Mouse (Mus musculus): ENCODE measurements around the gene Tmem56. TPM values are rescaled to one million over a fixed set of nuclear protein-coding genes. Genes with fewer than 3 reads are reported as not detected.
A peak's percentile ranks its signal among the peaks of the same experiment; 100 is the strongest.

Tmem56 gene
- polyA plus RNA-seq, 1 experiment from 2014 or later = 1.6 TPM

- Histone ChIP-seq H3K36me3 (ENCODE audit: insufficient read depth, low read length) (no peaks in the 10 kb centered on the region), H3K4me2 (replicated peaks; ENCODE audit: low read depth, low read length) (no peak overlapping the region), H3K27ac (ENCODE audit: low read length) (no peak overlapping the region), H3K4me3 (ENCODE audit: low read length) (no peak overlapping the region), H3K9me3 (ENCODE audit: low read length) (peaks cover 3% of the 10 kb centered on the region; the same call in 1 of the 2 replicates), H3K27me3 (ENCODE audit: insufficient read depth, low read length) (no peaks in the 10 kb centered on the region), H3K4me1 (ENCODE audit: insufficient read depth, low read length) (0 out of 2 replicates have a peak, but pooled peaks cover 3% of the 10 kb centered on the region), H3K9ac (replicated peaks; ENCODE audit: low read length) (no peak overlapping the region)
- no peak for ATAC-seq (ENCODE audit: low FRiP score, low TSS enrichment)
- 83% methylated on average over 8 of the region's 8 CpGs for WGBS
Measured at GRCm38 (mm10) chr3:121168581-121168980, 114.3 kb downstream of the Tmem56 start.

- Histone ChIP-seq H3K4me2 (replicated peaks; ENCODE audit: low read depth, low read length) (no peak overlapping the region), H3K27me3 (ENCODE audit: insufficient read depth, low read length) (no peaks in the 10 kb centered on the region), H3K9me3 (ENCODE audit: low read length) (peaks cover 3% of the 10 kb centered on the region; the same call in 1 of the 2 replicates), H3K27ac (ENCODE audit: low read length) (no peak overlapping the region), H3K36me3 (ENCODE audit: insufficient read depth, low read length) (no peaks in the 10 kb centered on the region), H3K9ac (replicated peaks; ENCODE audit: low read length) (no peak overlapping the region), H3K4me1 (ENCODE audit: insufficient read depth, low read length) (no peaks in the 10 kb centered on the region), H3K4me3 (ENCODE audit: low read length) (no peak overlapping the region)
- WGBS = 51% methylated on average over 7 of the region's 7 CpGs
- 0 out of 2 replicates have a peak, but pooled peaks have one; percentile 35 for ATAC-seq (ENCODE audit: low FRiP score, low TSS enrichment)
Measured at GRCm38 (mm10) chr3:121163271-121163819, 119.6 kb downstream of the Tmem56 start.

- H3K27me3 ChIP-seq (ENCODE audit: insufficient read depth, low read length) = no peaks in the 10 kb centered on the region
- no peaks in the 10 kb centered on the region for H3K4me1 ChIP-seq (ENCODE audit: insufficient read depth, low read length)
- no peak overlapping the region for H3K4me2 ChIP-seq (replicated peaks; ENCODE audit: low read depth, low read length)
- ATAC-seq (ENCODE audit: low FRiP score, low TSS enrichment) = no peak
- 48% methylated on average over 2 of the region's 2 CpGs for WGBS
- H3K36me3 ChIP-seq (ENCODE audit: insufficient read depth, low read length) = no peaks in the 10 kb centered on the region
- H3K4me3 ChIP-seq (ENCODE audit: low read length) = no peak overlapping the region
- peaks cover 2% of the 10 kb centered on the region; the same call in 1 of the 2 replicates for H3K9me3 ChIP-seq (ENCODE audit: low read length)
- no peak overlapping the region for H3K27ac ChIP-seq (ENCODE audit: low read length)
- H3K9ac ChIP-seq (replicated peaks; ENCODE audit: low read length) = no peak overlapping the region
Measured at GRCm38 (mm10) chr3:121161661-121162060, 121.2 kb downstream of the Tmem56 start.

GRCm38 (mm10) chr3:121160424-121160823 lies 122.5 kb downstream of the Tmem56 start:
- H3K9me3 ChIP-seq (ENCODE audit: low read length) = no peaks in the 10 kb centered on the region
- H3K36me3 ChIP-seq (ENCODE audit: insufficient read depth, low read length) = no peaks in the 10 kb centered on the region
- no peak overlapping the region for H3K9ac ChIP-seq (replicated peaks; ENCODE audit: low read length)
- 0 out of 2 replicates have a peak, but pooled peaks cover 3% of the 10 kb centered on the region for H3K4me1 ChIP-seq (ENCODE audit: insufficient read depth, low read length)
- no peaks in the 10 kb centered on the region for H3K27me3 ChIP-seq (ENCODE audit: insufficient read depth, low read length)
- no peak for ATAC-seq (ENCODE audit: low FRiP score, low TSS enrichment)
- H3K4me2 ChIP-seq (replicated peaks; ENCODE audit: low read depth, low read length) = no peak overlapping the region
- no peak overlapping the region for H3K4me3 ChIP-seq (ENCODE audit: low read length)
- H3K27ac ChIP-seq (ENCODE audit: low read length) = no peak overlapping the region
- WGBS = 58% methylated on average over 4 of the region's 4 CpGs

GRCm38 (mm10) chr3:121159566-121159965 lies 123.3 kb downstream of the Tmem56 start:
- H3K9ac ChIP-seq (replicated peaks; ENCODE audit: low read length) = no peak overlapping the region
- H3K27me3 ChIP-seq (ENCODE audit: insufficient read depth, low read length) = no peaks in the 10 kb centered on the region
- H3K4me3 ChIP-seq (ENCODE audit: low read length) = no peak overlapping the region
- no peak for ATAC-seq (ENCODE audit: low FRiP score, low TSS enrichment)
- 0 out of 2 replicates have a peak, but pooled peaks cover 3% of the 10 kb centered on the region for H3K4me1 ChIP-seq (ENCODE audit: insufficient read depth, low read length)
- no peaks in the 10 kb centered on the region for H3K9me3 ChIP-seq (ENCODE audit: low read length)
- H3K36me3 ChIP-seq (ENCODE audit: insufficient read depth, low read length) = no peaks in the 10 kb centered on the region
- H3K27ac ChIP-seq (ENCODE audit: low read length) = no peak overlapping the region
- 71% methylated on average over 10 of the region's 10 CpGs for WGBS
- H3K4me2 ChIP-seq (replicated peaks; ENCODE audit: low read depth, low read length) = no peak overlapping the region

GRCm38 (mm10) chr3:121158901-121159351 lies 124.0 kb downstream of the Tmem56 start:
- WGBS = 90% methylated on average over 16 of the region's 16 CpGs
- ATAC-seq (ENCODE audit: low FRiP score, low TSS enrichment) = no peak
- 0 out of 2 replicates have a peak, but pooled peaks cover 3% of the 10 kb centered on the region for H3K4me1 ChIP-seq (ENCODE audit: insufficient read depth, low read length)
- no peak overlapping the region for H3K4me3 ChIP-seq (ENCODE audit: low read length)
- no peak overlapping the region for H3K9ac ChIP-seq (replicated peaks; ENCODE audit: low read length)
- no peak overlapping the region for H3K4me2 ChIP-seq (replicated peaks; ENCODE audit: low read depth, low read length)
- H3K27me3 ChIP-seq (ENCODE audit: insufficient read depth, low read length) = no peaks in the 10 kb centered on the region
- no peak overlapping the region for H3K27ac ChIP-seq (ENCODE audit: low read length)
- H3K36me3 ChIP-seq (ENCODE audit: insufficient read depth, low read length) = no peaks in the 10 kb centered on the region
- H3K9me3 ChIP-seq (ENCODE audit: low read length) = no peaks in the 10 kb centered on the region

- Histone ChIP-seq H3K36me3 (ENCODE audit: insufficient read depth, low read length) (no peaks in the 10 kb centered on the region), H3K9ac (replicated peaks; ENCODE audit: low read length) (no peak overlapping the region), H3K4me1 (ENCODE audit: insufficient read depth, low read length) (0 out of 2 replicates have a peak, but pooled peaks cover 3% of the 10 kb centered on the region), H3K27me3 (ENCODE audit: insufficient read depth, low read length) (no peaks in the 10 kb centered on the region), H3K4me2 (replicated peaks; ENCODE audit: low read depth, low read length) (no peak overlapping the region), H3K4me3 (ENCODE audit: low read length) (no peak overlapping the region), H3K9me3 (ENCODE audit: low read length) (no peaks in the 10 kb centered on the region), H3K27ac (ENCODE audit: low read length) (no peak overlapping the region)
- WGBS = 60% methylated on average over 10 of the region's 10 CpGs
- no peak for ATAC-seq (ENCODE audit: low FRiP score, low TSS enrichment)
Measured at GRCm38 (mm10) chr3:121157546-121158330, 125.2 kb downstream of the Tmem56 start.

GRCm38 (mm10) chr3:121156451-121157186 lies 126.3 kb downstream of the Tmem56 start:
- Histone ChIP-seq H3K4me1 (ENCODE audit: insufficient read depth, low read length) (0 out of 2 replicates have a peak, but pooled peaks cover 3% of the 10 kb centered on the region), H3K4me2 (replicated peaks; ENCODE audit: low read depth, low read length) (no peak overlapping the region), H3K27ac (ENCODE audit: low read length) (no peak overlapping the region), H3K36me3 (ENCODE audit: insufficient read depth, low read length) (no peaks in the 10 kb centered on the region), H3K4me3 (ENCODE audit: low read length) (no peak overlapping the region), H3K27me3 (ENCODE audit: insufficient read depth, low read length) (no peaks in the 10 kb centered on the region), H3K9ac (replicated peaks; ENCODE audit: low read length) (no peak overlapping the region), H3K9me3 (ENCODE audit: low read length) (no peaks in the 10 kb centered on the region)
- 69% methylated on average over 11 of the region's 11 CpGs for WGBS
- no peak for ATAC-seq (ENCODE audit: low FRiP score, low TSS enrichment)

- no peak for ATAC-seq (ENCODE audit: low FRiP score, low TSS enrichment)
- no peaks in the 10 kb centered on the region for H3K36me3 ChIP-seq (ENCODE audit: insufficient read depth, low read length)
- no peak overlapping the region for H3K4me2 ChIP-seq (replicated peaks; ENCODE audit: low read depth, low read length)
- 0 out of 2 replicates have a peak, but pooled peaks cover 3% of the 10 kb centered on the region for H3K4me1 ChIP-seq (ENCODE audit: insufficient read depth, low read length)
- 45% methylated on average over 7 of the region's 7 CpGs for WGBS
- no peak overlapping the region for H3K9ac ChIP-seq (replicated peaks; ENCODE audit: low read length)
- no peak overlapping the region for H3K4me3 ChIP-seq (ENCODE audit: low read length)
- H3K9me3 ChIP-seq (ENCODE audit: low read length) = no peaks in the 10 kb centered on the region
- no peaks in the 10 kb centered on the region for H3K27me3 ChIP-seq (ENCODE audit: insufficient read depth, low read length)
- H3K27ac ChIP-seq (ENCODE audit: low read length) = no peak overlapping the region
Measured at GRCm38 (mm10) chr3:121156043-121156442, 126.9 kb downstream of the Tmem56 start.
